Mouse (Mus musculus) ES-E14 (cell line): ENCODE measurements around the gene Osbpl6. TPM values are rescaled to one million over a fixed set of nuclear protein-coding genes. Genes with fewer than 3 reads are reported as not detected.

Experiments
- DNase-seq: peaks from one replicate; pipeline ENCODE4 v3.0.0-alpha.2; 2013; ENCODE audit warnings: low read depth, low spot score
- H3K27ac ChIP-seq: 2 replicates; pipeline ENCODE4 v1.5.1; 2012; ENCODE audit warnings: low read depth, mild to moderate bottlenecking, low read length, moderate library complexity, mixed read lengths; ENCODE audit not compliant: poor library complexity, insufficient read depth, severe bottlenecking
- H3K36me3 ChIP-seq: 2 replicates; pipeline ENCODE4 v1.6.1; 2012; ENCODE audit warnings: mild to moderate bottlenecking, low read length, moderate library complexity, mixed read lengths; ENCODE audit not compliant: control insufficient read depth, poor library complexity, insufficient read depth, severe bottlenecking
- H3K4me1 ChIP-seq, 2 experiments: fragments of 150-350 bp in 1 of 2; sonication (generic) in 1 of 2; 2 replicates each; pipeline ENCODE4 v1.6.1; 2012; ENCODE audit warnings: low read length in 2 of 2, mild to moderate bottlenecking in 1 of 2, mixed read lengths in 1 of 2; ENCODE audit not compliant: control insufficient read depth in 2 of 2, insufficient read depth in 2 of 2, poor library complexity in 1 of 2
- H3K4me3 ChIP-seq, 2 experiments: fragments of 150-350 bp in 1 of 2; sonication (generic) in 1 of 2; 2 replicates each; pipeline ENCODE4 v1.5.1; 2012; ENCODE audit warnings: low read length in 2 of 2, low read depth in 1 of 2, mild to moderate bottlenecking in 1 of 2, mixed read lengths in 1 of 2; ENCODE audit not compliant: insufficient read depth in 1 of 2, poor library complexity in 1 of 2, severe bottlenecking in 1 of 2
- H3K9ac ChIP-seq: 2 replicates; pipeline ENCODE4 v1.6.1; 2012; ENCODE audit warnings: low read depth, mild to moderate bottlenecking, low read length, mixed read lengths; ENCODE audit not compliant: poor library complexity, insufficient read depth, severe bottlenecking
- H3K9me3 ChIP-seq: fragments of 150-350 bp; sonication (generic); 2 replicates; pipeline ENCODE4 v1.6.1; 2012; ENCODE audit warnings: low read depth, mild to moderate bottlenecking, low read length; ENCODE audit not compliant: control insufficient read depth, insufficient read depth
- CHD2 ChIP-seq: IDR thresholded peaks from 2 replicates; pipeline ENCODE4 v1.6.1; 2014; ENCODE audit warnings: mild to moderate bottlenecking, low read depth, low read length, inconsistent platforms
- HCFC1 ChIP-seq: IDR thresholded peaks from 2 replicates; pipeline ENCODE4 v1.6.1; 2012; ENCODE audit warnings: low read length, inconsistent platforms, borderline replicate concordance; ENCODE audit not compliant: insufficient read depth
- MAFK ChIP-seq: IDR thresholded peaks from 2 replicates; pipeline ENCODE4 v1.6.1; 2014; ENCODE audit warnings: mild to moderate bottlenecking, low read depth, low read length, inconsistent platforms; ENCODE audit not compliant: insufficient read depth
- ZC3H11A ChIP-seq: IDR thresholded peaks from 2 replicates; pipeline ENCODE4 v1.6.1; 2012; ENCODE audit warnings: low read depth, mild to moderate bottlenecking, inconsistent platforms, low read length, borderline replicate concordance
- ZNF384 ChIP-seq: IDR thresholded peaks from 2 replicates; pipeline ENCODE4 v1.6.1; 2012; ENCODE audit warnings: low read depth, low read length, inconsistent platforms
- in situ Hi-C, 2 experiments: fragments of 600-800 bp; cut with MboI; formaldehyde crosslinking; loops; one replicate each; pipeline ENCODE4 v1.15.1; 2025; ENCODE audit warnings: low sequenced_read_pairs in 2 of 2, inconsistent platforms in 1 of 2; ENCODE audit not compliant: unreplicated experiment in 2 of 2
- total RNA-seq: library from RNA; depleted of rRNA; stranded (reverse); fragments of 300-350 nt; gene quantifications from 2 replicates; pipeline ENCODE4 v1.2.3, GENCODE M21; 2012

The Osbpl6 gene
- total RNA-seq, 1 experiment, result 0.45 TPM

GRCm38 (mm10) chr2:76417446-76418141 is 11.3 kb downstream of the Osbpl6 start:
- H3K4me1 ChIP-seq, result no peaks in the 10 kb centered on the region
- in situ Hi-C loops, result no loop called here
- no peaks in the 10 kb centered on the region for H3K36me3 ChIP-seq
- no peak overlapping the region for H3K27ac ChIP-seq
- DNase-seq, result no peak
- H3K9me3 ChIP-seq, result no peaks in the 10 kb centered on the region
- no peak overlapping the region for H3K4me3 ChIP-seq
- TF ChIP-seq MAFK, result no peak
- no peak for TF ChIP-seq ZNF384
- no peak for TF ChIP-seq HCFC1
- no peak for TF ChIP-seq CHD2
- TF ChIP-seq ZC3H11A, result no peak
- H3K9ac ChIP-seq, result no peak overlapping the region

DNA sequence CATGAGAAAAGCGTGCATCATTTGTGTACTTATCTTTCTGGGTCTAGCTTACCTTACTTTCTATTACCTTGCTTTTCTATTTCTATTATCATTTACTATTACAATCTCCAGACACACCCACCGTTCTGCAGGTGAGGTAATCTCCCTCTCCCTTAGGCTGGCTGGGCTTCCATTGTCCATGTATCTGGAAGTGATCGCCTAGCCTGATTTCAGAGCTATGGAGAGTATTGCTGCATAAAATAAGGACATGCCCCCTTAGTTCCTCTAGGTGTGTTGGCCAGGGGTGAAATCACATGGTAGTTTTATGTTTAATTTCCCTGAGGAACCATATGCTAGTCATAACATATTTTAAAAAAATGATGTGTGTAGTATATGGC is 11.8 kb downstream of the Osbpl6 start:
- Histone ChIP-seq H3K4me1 (no peaks in the 10 kb centered on the region), H3K36me3 (no peaks in the 10 kb centered on the region), H3K27ac (no peak overlapping the region), H3K9me3 (no peaks in the 10 kb centered on the region), H3K9ac (no peak overlapping the region), H3K4me3 (no peak overlapping the region)
- DNase-seq, result no peak
- in situ Hi-C loops, result no loop called here
- TF ChIP-seq MAFK, result no peak
- TF ChIP-seq CHD2, result no peak
- no peak for TF ChIP-seq ZC3H11A
- no peak for TF ChIP-seq HCFC1
- no peak for TF ChIP-seq ZNF384

DNA sequence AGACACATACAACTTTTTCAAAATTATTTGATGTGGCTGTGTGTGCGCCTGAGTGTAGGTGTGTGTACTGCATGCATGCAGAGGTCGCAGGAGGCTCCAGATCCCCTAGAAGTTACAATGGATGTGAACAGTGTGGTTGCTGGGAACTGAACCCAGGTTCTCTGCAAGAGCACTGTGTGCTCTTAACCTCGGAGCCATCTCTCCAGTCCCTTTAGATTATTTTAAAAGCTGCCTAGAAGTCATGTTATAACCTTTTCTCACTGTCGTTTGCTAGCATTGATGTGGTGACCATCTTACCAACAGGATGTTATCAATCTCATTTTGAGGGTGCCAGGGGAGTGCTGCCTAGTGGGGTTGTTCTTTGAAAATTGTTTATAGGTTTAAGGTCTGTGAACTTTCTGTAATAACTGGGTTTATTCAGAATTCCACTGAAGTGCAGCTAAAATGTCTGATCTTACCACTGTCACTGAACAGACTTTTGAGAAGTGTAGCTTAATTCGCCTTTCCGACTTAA is 15.2 kb downstream of the Osbpl6 start:
- in situ Hi-C loops, result no loop called here
- Histone ChIP-seq H3K4me1 (no peaks in the 10 kb centered on the region), H3K27ac (no peak overlapping the region), H3K4me3 (no peak overlapping the region), H3K36me3 (no peaks in the 10 kb centered on the region), H3K9me3 (no peaks in the 10 kb centered on the region), H3K9ac (no peak overlapping the region)
- TF ChIP-seq ZC3H11A (no peak), HCFC1 (no peak), MAFK (no peak), ZNF384 (no peak), CHD2 (no peak)
- DNase-seq, result no peak

DNA sequence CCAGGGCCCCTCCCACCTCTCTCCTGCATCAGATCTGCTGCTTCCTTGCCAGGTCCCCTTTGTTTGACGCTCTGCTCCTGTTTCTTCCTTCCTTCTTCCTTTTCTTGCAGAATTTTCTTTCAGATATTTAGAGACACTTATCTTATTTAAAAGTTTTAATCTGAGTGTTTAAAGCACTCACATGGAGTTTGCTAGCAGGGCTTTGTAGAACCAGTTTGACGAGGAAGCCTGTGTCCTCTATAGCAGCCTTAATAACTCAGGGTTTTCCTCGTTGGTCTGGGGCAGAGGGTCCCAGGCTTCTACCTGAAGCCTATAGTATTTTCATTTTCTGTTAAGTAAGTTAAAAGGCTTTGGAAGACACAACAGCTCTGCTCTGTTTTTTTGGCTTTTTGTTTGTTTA is 20.5 kb downstream of the Osbpl6 start:
- H3K4me1 ChIP-seq, result no peaks in the 10 kb centered on the region
- in situ Hi-C loops, result no loop called here
- H3K9me3 ChIP-seq, result no peaks in the 10 kb centered on the region
- no peak overlapping the region for H3K9ac ChIP-seq
- no peak overlapping the region for H3K27ac ChIP-seq
- no peaks in the 10 kb centered on the region for H3K36me3 ChIP-seq
- H3K4me3 ChIP-seq, result no peak overlapping the region
- no peak for DNase-seq
- TF ChIP-seq CHD2, result no peak
- no peak for TF ChIP-seq MAFK
- no peak for TF ChIP-seq HCFC1
- TF ChIP-seq ZNF384, result no peak
- TF ChIP-seq ZC3H11A, result no peak
